Mouse (Mus musculus) stomach, embryonic 14.5 days (tissue): Measurements from ENCODE around the gene Prr19. TPM values are rescaled to one million over a fixed set of nuclear protein-coding genes. Genes with fewer than 3 reads are reported as not detected.

Source experiments
- ATAC-seq: fragments of 200-750 bp; cut with Nextera tagmentation; 2 replicates; pipeline ENCODE4 v1.8.0; 2017; ENCODE audit warnings: low read depth, moderate TSS enrichment; ENCODE audit not compliant: insufficient number of reproducible peaks, insufficient read depth, low FRiP score
- H3K27ac ChIP-seq: fragments of 300-500 bp; sonication (generic); 2 replicates; pipeline ENCODE4 v1.5.1; 2014; ENCODE audit warnings: mild to moderate bottlenecking, low read length, moderate library complexity, mixed read lengths
- H3K27me3 ChIP-seq: fragments of 300-500 bp; sonication (generic); 2 replicates; pipeline ENCODE4 v1.6.1; 2014; ENCODE audit warnings: low read length, control low read depth, mixed read lengths; ENCODE audit not compliant: control insufficient read depth, insufficient read depth
- H3K36me3 ChIP-seq: fragments of 300-500 bp; sonication (generic); 2 replicates; pipeline ENCODE4 v1.6.1; 2014; ENCODE audit warnings: mild to moderate bottlenecking, control low read depth, low read length, moderate library complexity, mixed read lengths; ENCODE audit not compliant: control insufficient read depth, insufficient read depth
- H3K4me1 ChIP-seq: fragments of 300-500 bp; sonication (generic); 2 replicates; pipeline ENCODE4 v1.6.1; 2014; ENCODE audit warnings: low read length, control low read depth, mixed read lengths; ENCODE audit not compliant: control insufficient read depth, insufficient read depth
- H3K4me2 ChIP-seq: fragments of 300-500 bp; sonication (generic); replicated peaks from 2 replicates; pipeline ENCODE4 v1.6.1; 2014; ENCODE audit warnings: low read depth, low read length, control low read depth
- H3K4me3 ChIP-seq: fragments of 300-500 bp; sonication (generic); 2 replicates; pipeline ENCODE4 v1.5.1; 2014; ENCODE audit warnings: low read depth, low read length, control low read depth
- H3K9ac ChIP-seq: fragments of 300-500 bp; sonication (generic); replicated peaks from 2 replicates; pipeline ENCODE4 v1.6.1; 2014; ENCODE audit warnings: low read depth, mild to moderate bottlenecking, control low read depth, low read length, moderate library complexity, mixed read lengths
- H3K9me3 ChIP-seq: fragments of 300-500 bp; sonication (generic); 2 replicates; pipeline ENCODE4 v1.6.1; 2016; ENCODE audit warnings: low read depth, low read length, control low read depth; ENCODE audit not compliant: control insufficient read depth
- WGBS: fragments of 180-500 bp; shearing (Covaris S2); extraction: QIAGEN DNeasy Blood & Tissue Kit; methylation state at CpG from one replicate; pipeline ENCODE4 v1.1.7; 2014; 5-methylcytosine and 5-hydroxymethylcytosine counted together
- polyA plus RNA-seq: library from polyadenylated mRNA; unstranded; fragments of >200 nt; fragmentation: Nextera tagmentation; extraction: Ambion mirVana; gene quantifications from 2 replicates; pipeline ENCODE4 v1.2.1, GENCODE M21; 2014

Prr19 gene
- polyA plus RNA-seq, 1 experiment from 2014 or later = 1.1 TPM

DNA sequence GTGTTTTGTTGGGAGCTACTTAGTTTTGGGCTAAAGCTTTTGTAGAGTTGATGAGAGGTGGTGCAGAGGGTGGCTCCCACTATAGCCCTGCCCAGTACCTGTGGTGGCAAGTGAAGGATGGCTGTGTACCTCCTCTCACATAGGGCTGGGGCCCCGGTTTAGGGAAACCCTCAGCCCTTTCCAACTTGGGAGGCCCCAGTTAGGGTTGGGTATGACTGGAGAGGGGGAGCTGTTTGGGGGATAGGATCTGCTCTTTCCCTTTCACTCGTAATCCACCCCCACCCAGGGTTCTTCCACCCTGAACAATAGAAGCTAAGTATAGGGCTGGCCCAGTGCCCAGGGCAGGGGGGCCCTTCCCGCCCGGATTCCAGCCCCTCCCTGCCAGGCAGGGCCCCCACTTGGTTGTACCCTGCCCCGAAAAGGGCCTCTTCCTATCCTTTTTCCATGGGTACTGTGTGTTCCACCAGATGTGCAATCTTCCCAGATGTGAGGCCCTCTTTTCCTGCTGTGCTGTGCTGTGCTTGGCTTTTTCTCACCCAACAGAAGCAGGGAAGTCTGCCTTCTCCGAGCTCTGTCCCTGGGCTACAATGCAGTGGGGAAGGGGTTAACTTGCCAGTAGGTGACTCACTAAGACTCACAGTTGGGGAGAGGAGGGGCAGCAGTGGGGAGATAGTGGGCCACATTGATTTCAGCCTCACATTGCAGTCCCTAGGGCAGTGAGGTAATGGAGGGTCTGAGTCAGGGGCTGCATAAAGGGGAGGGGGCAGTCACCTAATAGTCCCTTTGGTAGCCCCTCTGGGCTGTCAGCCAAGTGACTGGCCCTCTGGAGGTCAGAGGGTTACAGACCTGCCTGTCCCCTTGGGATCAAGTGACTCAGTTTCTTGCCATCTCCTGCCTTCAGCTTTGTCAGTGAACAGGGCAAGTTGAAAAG is 21.1 kb upstream of the Prr19 start:
- whole genome bisulfite sequencing = 0% methylated on average over 6 of the region's 6 CpGs
- H3K27ac ChIP-seq = peak overlapping the region; percentile 99

DNA sequence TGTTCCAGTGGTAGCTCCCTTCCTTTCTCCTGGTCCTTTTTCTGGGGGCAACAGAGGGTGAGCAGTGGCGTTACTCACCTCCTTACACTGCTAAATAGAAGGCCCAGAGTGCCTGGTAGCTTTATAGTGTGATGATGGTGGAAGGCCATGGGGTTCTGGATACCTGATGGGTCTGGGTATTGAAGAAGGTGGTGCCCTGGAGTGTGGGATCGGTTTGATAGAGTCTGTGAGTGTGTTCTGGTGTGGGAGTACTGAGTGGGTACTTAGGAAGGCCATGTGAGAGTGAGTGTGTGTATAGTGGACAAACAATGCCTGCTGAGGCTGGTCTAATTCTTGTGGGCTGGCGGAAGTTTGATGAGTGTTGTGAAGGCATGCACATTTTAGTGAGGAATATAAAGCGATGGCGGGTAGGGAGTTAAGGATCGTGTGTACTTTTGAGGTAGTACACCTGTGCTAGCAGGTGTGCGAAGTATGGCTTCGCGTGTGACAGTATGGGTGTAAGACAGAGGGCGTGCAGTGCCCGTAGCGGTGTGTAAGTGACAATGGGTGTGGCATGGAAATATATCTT is 20.0 kb upstream of the Prr19 start:
- peaks cover 55% of the 10 kb centered on the region for H3K4me1 ChIP-seq
- peak overlapping the region; percentile 71 for H3K4me2 ChIP-seq

More for the DNA sequence above, 21.1 kb upstream of the Prr19 start:
- ATAC-seq = peak; percentile 31
- H3K36me3 ChIP-seq = peaks cover 6% of the 10 kb centered on the region
- H3K4me3 ChIP-seq = peak overlapping the region; percentile 86
- H3K9ac ChIP-seq = peak overlapping the region; percentile 68
- H3K27me3 ChIP-seq = no peaks in the 10 kb centered on the region
- peak overlapping the region; percentile 71 for H3K4me2 ChIP-seq
- peaks cover 65% of the 10 kb centered on the region for H3K4me1 ChIP-seq
- no peaks in the 10 kb centered on the region for H3K9me3 ChIP-seq

DNA sequence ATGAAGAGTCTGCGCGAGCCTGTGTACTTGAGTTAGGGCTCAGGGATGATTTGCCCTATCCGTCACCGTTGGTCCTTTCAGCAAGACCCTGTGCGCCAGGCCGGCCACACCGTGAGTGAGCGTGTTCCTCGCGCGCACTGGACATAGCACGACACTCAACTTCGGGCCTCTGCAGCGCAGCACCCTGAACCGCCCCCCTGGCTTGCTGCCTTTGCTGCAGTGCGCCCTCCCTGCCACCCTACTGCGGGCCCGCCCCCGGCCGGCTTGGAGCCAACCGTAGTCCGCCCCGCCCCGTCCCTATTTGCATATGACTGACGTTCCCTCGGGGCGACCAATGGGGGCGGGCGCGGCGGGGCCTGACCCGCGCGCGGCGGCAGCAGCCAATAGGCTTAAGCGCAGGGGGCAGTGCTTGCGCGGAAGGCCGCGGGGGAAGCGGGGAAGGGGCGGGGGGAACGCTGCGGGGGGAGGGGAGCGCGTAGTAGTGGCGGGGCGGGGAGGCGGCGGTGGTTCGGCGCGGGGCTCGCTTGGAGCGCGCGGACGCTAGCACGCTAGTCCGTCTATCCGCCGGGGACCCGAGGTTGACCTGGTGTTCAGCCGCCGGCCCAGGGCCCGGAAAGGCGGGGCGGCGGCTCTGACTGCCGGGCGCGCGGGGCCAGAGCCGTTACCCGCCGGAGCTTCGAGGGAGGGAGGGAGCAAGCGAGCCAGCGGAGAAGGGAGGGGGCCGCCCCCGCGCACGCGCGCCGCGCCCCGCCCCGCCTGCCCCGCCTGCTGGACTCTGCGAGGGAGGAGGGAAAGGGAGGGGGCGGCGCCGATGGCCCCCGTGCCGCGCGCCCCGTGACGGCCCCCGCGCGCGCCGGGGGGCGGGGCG is 19.2 kb upstream of the Prr19 start:
- H3K36me3 ChIP-seq = peaks cover 25% of the 10 kb centered on the region
- H3K4me1 ChIP-seq = peaks cover 50% of the 10 kb centered on the region
- peak overlapping the region; percentile 59 for H3K9ac ChIP-seq
- H3K4me3 ChIP-seq = peak overlapping the region; percentile 86
- ATAC-seq = peak; percentile 78
- 2% methylated on average over 70 of the region's 108 CpGs for WGBS
- H3K9me3 ChIP-seq = no peaks in the 10 kb centered on the region
- no peaks in the 10 kb centered on the region for H3K27me3 ChIP-seq
- peak overlapping the region; percentile 99 for H3K27ac ChIP-seq
- H3K4me2 ChIP-seq = peak overlapping the region; percentile 82

More for the DNA sequence above, 20.0 kb upstream of the Prr19 start:
- Histone ChIP-seq H3K4me3 (peak overlapping the region; percentile 86), H3K36me3 (peaks cover 18% of the 10 kb centered on the region), H3K27me3 (no peaks in the 10 kb centered on the region), H3K27ac (peak overlapping the region; percentile 99), H3K9ac (peak overlapping the region; percentile 22; the same call in 1 of the 2 replicates), H3K9me3 (no peaks in the 10 kb centered on the region)
- ATAC-seq = 0 out of 2 replicates have a peak, but pooled peaks have one; percentile 0
- 10% methylated on average over 12 of the region's 12 CpGs for WGBS

DNA sequence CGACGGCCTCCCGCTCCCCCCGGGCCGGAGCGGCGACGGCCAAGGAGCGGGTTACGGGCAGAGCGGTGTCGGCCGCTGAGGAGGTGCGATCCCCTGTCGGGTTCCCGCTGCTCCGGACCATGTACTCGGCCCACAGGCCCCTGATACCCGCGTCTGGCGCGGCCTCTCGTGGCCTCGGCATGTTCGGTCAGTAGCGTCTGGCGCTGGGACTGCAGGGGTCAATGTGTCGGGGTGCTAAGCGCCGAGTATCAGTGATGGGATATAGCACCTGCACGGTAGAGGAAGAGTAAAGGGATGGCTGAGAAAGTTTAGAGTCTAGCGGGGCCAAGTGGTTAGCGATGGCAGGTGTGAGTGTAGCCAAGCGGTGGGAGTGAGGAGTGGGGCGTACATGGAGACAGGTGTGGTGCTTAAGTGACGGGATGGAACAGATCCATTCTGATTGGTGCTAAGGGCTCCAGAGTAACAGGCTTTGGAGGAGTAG is 18.4 kb upstream of the Prr19 start:
- Histone ChIP-seq H3K9me3 (no peaks in the 10 kb centered on the region), H3K9ac (peak overlapping the region; percentile 59), H3K27me3 (no peaks in the 10 kb centered on the region), H3K4me1 (peaks cover 43% of the 10 kb centered on the region), H3K27ac (peak overlapping the region; percentile 99), H3K4me2 (peak overlapping the region; percentile 82), H3K36me3 (peaks cover 33% of the 10 kb centered on the region), H3K4me3 (peak overlapping the region; percentile 86)
- under 1% methylated on average over 23 of the region's 36 CpGs for WGBS
- ATAC-seq = no peak

DNA sequence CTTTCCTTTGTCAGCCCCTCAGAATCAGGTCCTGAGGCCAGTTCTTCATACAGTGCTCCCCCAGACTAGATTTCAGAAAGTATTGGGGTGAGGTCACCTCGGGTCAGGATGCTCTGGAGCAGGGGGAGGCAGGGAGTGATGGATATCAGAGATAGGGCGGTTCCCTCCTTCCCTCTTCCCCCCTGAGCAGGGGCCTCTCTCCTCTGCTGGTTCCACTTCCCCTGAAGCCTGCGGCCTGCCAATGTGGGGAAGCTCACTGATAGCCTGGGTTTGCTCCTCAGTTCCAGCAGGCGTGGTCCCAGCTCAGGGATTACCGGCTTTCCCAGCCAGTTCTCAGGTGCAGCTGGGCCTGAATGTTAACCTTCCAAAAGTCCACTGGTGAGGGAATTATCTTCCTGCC is 17.6 kb upstream of the Prr19 start:
- Histone ChIP-seq H3K4me3 (peak overlapping the region; percentile 86), H3K27ac (peak overlapping the region; percentile 99), H3K9ac (peak overlapping the region; percentile 59), H3K4me2 (peak overlapping the region; percentile 82), H3K27me3 (no peaks in the 10 kb centered on the region), H3K9me3 (no peaks in the 10 kb centered on the region), H3K4me1 (peaks cover 40% of the 10 kb centered on the region), H3K36me3 (peaks cover 41% of the 10 kb centered on the region)
- no peak for ATAC-seq
- WGBS = 3% methylated on average over 5 of the region's 5 CpGs

DNA sequence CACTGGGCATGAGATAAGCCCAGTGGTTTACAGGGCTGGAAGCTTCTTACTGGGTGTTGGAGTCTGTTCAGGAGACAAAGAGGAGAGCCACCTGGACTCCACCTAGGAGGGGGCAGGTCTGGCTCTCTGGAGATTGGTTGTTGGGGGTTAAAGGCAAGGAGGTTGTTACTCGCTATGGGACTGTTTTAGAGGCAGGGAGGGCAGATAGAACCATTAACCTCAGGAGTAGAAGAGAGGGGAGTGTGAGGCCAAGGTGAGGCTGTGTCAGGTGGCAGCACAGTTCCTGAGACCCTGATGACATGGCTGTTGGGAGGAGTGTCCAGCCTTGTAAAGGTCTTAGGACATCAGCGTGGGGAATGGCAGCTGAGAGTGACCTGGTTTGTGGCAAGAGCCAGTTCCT is 17.0 kb upstream of the Prr19 start:
- Histone ChIP-seq H3K9me3 (no peaks in the 10 kb centered on the region), H3K4me2 (peak overlapping the region; percentile 82), H3K27me3 (no peaks in the 10 kb centered on the region), H3K4me3 (peak overlapping the region; percentile 86), H3K36me3 (peaks cover 47% of the 10 kb centered on the region), H3K27ac (peak overlapping the region; percentile 99; the same call in 1 of the 2 replicates), H3K4me1 (peaks cover 40% of the 10 kb centered on the region), H3K9ac (peak overlapping the region; percentile 59)
- WGBS = 47% methylated on average over 2 of the region's 2 CpGs
- ATAC-seq = no peak

DNA sequence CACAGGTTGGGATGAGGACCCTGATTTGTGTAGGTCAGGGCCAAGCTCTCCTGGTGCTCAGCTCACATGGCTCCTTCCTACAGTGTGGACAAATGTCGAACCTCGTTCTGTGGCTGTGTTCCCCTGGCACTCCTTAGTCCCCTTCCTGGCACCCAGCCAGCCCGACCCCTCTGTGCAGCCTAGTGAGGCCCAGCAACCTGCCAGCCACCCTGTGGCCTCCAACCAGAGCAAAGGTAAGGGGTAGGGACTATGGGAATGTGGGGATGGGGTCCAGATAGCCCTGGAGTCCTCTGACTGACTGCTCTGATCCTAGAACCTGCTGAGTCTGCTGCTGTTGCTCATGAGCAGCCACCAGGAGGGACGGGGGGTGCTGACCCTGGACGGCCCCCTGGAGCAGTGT is 16.4 kb upstream of the Prr19 start:
- Histone ChIP-seq H3K9ac (no peak overlapping the region), H3K27ac (no peak overlapping the region), H3K4me1 (peaks cover 39% of the 10 kb centered on the region), H3K9me3 (no peaks in the 10 kb centered on the region), H3K4me3 (peak overlapping the region; percentile 86; the same call in 1 of the 2 replicates), H3K4me2 (peak overlapping the region; percentile 82; the same call in 1 of the 2 replicates), H3K36me3 (peaks cover 53% of the 10 kb centered on the region), H3K27me3 (no peaks in the 10 kb centered on the region)
- no peak for ATAC-seq
- WGBS = 63% methylated on average over 5 of the region's 5 CpGs
